Mouse (Mus musculus) heart, postnatal 14 days (tissue): ENCODE measurements around the gene 4930455H04Rik. TPM values are rescaled to one million over a fixed set of nuclear protein-coding genes. Genes with fewer than 3 reads are reported as not detected.
A peak's percentile ranks its signal among the peaks of the same experiment; 100 is the strongest.

ENCODE experiments used
- DNase-seq, 2 experiments: peaks; one replicate each; pipeline ENCODE4 v3.0.0; 2021 to 2022
- intact Hi-C: fragments of 180-260 bp; cut with DNase I; formaldehyde crosslinking; loops from one replicate; pipeline ENCODE4 v1.15.1; 2025
- long read RNA-seq, 2 experiments: library from polyadenylated mRNA; stranded (forward); transcript quantifications; one replicate each; pipeline ENCODE4 v2.0.0; 2021
- total RNA-seq, 2 experiments: library from RNA; stranded (reverse); gene quantifications; 2 replicates each; pipeline ENCODE4 v1.2.3; 2021

Gene 4930455H04Rik
- not detected for total RNA-seq
- long read RNA-seq, experiment 1, result 0 reads
- long read RNA-seq, experiment 2, result 0 reads

DNA sequence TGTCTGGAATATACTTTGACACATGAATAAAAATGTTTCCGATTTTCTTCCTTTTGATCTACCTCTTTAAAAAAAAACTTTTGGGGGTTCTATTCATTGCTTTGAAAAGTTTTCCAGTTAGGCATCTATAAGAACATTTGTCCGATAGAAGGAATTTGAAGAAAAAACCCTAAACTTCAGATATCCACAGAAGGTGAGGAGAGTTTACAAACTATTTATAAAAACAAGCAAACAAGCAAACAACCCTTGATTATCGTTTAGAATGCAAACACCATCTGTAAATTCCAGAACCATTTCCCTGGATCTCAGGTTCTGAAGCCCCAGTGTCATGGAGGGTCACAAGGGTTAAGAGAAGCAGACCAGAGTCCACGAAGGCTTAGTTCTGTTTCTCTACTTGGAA is at the start of gene 4930455H04Rik:
TSS of gene 4930455H04Rik (plus strand) at position 301 of the 400 bp plus-strand sequence.
- no peak for DNase-seq
- intact Hi-C loops, result loop anchor here (5.0 kb wide), 5 partner anchors 46 to 149 kb away; no protein-coding TSS in a partner anchor

DNA sequence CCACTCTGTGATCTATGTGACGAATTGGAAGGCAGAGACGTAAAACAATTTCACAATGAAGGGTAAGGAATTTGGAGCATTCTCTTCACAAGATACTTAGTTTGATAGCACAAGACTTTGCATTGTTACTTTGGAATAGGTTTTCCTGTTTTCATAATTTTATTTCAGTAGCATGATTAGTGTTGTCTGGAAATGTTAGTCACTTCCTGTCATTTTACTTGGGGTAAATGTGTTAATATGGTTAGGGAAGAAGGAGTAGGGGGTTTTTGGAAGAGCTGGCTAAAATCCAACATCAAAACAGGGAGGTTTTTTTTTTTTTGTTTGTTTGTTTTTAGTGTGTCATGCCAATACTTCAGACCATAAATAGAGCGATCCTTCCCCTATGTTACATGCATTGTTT is 46.5 kb upstream of the 4930455H04Rik start:
- DNase-seq, result no peak
- intact Hi-C loops, result loop anchor here (5.0 kb wide), 2 partner anchors 46 to 146 kb away; partner anchors contain the start of genes 4930455H04Rik and Palmd

DNA sequence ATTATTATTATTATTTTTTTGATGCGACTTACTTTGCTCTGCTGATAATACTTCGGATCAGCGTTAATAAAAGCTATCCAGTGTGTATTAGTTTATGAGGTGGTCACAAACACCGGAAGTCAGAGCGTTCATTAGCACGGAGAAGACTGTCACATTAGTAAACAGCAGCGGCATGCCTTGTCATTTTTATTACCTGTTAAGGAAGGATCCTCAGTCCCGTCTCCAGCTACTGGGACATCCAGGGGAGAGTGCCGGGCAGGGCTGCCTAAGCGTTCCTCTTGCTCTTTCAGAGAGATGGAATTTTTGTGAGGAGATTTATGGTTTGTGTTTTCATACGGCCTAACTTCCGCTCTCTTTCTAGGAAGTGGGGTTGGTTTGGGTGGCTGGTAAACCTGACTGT is 45.0 kb upstream of the 4930455H04Rik start:
- intact Hi-C loops, result loop anchor here (2.0 to 5.0 kb wide), 3 partner anchors 30 to 144 kb away; partner anchors contain the start of genes 4930455H04Rik and Palmd
- DNase-seq, result no peak

DNA sequence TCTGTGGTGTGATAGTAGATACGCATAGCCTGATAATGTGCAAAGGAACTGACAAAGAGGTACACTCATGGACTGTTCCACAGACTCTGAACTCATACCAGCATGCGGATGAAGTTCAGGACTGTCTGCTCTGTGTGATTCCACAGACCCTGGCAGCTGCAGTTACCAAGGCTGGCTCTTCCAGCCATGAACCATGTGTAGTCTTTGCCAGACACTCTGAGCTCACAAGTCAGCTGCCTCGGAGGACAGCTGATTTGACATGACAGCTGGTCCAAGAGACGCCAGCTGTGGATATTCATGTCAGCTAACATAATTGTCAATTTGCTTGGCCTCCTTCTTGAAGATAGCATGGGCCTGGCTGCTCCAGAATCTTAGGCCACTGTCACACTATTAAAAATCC is 39.1 kb upstream of the 4930455H04Rik start:
- DNase-seq, result peak; percentile 42 to 52
- intact Hi-C loops, result no loop called here

DNA sequence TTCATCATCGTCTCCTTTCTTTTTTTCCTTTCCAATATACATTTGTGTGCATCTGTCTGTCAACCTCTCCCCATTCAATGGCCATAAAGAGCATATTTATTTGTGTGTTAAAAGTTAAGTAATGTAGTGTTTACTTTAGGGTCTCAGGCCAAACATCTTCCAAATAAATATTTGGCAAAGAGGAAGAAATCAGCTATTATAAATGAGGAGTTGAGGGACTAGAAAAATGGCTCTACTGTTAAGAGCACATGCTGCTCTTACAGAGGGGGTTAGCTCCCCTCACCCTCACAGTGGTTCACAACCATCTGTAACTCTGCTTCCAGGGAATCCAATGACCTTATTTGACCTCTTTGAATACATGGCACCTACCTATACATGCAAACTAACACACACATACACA is 34.9 kb upstream of the 4930455H04Rik start:
- no peak for DNase-seq
- intact Hi-C loops, result no loop called here

DNA sequence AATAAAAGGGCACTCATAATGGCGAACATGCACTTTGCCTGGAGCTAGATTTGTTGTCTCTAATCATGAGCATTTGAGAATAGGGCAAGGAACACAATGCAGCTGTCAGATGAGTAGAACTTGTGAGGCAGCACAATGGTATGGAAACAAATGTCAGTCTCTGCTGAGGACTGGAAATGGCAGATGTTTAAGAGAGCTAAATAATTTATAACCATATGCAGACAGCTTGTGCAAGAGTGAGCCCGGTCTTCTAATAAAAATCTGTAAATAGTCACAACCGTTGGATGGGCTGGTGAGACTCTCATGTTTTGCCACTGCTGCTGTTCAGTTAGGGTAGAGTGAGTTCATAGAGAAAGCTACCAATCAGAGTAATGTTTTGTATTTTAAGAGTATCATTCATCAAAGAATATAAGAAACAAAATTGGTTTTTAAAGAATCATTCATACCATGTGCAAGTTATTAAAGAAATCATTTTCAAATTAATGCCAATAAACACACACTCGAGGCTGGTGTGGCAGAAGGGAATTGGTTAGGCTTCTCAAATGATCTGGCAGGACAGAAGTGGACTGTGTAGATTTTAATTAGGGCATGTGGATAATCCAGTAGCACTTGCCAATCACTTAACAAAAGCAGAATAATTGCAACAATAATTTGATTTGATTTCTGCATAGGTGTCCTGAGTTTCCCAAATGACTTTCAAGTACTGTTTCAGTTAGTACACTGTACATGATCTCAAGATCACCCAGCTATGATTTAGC is 31.0 kb upstream of the 4930455H04Rik start:
- no peak for DNase-seq
- intact Hi-C loops, result no loop called here

DNA sequence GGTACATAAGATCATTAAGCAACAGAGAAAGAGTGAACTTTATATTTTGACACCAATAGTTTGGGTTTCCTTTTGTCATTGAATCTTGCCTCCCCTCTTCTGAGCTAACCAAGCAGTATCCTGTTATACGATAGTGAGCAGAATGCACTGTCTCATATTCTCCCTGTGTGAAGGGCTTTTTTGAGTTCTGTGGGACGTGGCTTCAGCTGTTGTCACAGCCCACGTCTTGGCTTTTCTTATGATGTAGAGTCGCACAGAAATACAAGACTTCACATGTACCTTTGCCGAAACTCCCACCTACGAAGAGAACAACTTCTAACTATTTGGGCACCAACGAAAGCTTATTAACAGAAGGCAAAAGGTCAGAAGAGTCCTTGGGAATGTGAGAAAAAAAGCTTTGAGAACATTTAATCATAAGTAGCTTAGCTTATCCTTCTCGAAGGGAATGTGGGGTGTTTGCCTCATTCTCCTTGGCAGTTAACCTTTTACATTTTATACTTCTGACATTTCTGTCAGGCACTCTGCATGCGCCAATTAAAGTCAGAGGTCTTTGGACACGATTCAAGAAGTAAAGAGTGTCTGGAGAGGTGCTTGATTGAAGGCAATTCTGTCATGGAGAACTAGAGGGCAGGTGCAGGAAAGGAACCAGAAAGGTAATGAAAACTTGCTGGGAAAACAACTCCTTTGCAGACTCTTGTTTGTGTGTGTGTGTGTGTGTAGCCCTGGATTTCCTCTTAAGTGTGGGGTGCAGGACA is 27.1 kb upstream of the 4930455H04Rik start:
- no peak for DNase-seq
- intact Hi-C loops, result no loop called here

DNA sequence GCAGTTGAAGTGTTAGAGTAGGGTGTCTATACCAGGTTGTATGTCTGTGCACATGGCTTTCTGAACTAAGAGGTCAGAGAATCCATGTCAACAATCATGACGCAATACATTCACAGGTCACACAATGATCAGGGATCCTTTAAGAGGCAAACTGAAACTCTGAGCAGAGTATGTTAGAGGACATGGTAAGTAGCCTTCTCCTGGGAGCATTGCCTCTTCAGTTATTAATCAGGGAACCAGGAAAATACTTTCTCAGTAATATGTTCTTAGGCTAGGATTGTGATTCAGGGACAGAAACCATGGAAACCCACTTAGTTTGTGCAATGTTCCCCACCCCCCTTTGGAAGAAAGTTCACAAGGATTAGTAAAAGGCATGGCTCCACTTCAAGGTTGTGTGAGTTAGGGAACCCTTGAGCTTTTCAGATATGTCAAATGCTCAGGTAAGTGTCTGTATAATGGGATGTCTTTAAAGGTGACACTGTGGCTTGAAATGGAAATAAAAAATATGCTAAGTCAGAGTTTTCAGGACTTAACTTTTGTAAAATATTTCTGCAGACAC is 26.4 kb upstream of the 4930455H04Rik start:
- intact Hi-C loops, result no loop called here
- DNase-seq, result no peak

DNA sequence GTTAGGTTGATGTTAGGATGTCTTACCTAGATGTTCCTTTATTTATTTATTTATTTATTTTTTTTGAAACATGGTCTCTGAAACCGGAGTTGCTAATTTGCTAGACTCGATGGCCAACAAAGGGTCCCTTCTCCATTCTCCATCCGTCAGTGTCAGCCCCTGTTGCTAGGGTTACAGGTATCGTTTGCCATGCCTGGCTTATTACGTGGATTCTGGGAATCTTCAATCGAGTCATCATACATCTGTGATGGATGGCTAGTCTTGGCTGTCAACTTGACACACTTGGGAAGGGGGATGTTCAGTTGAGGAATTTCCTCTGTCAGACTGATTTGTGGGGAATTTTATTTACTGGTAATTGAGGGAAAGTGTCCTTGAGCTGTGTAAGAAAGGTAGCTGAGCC is 25.3 kb upstream of the 4930455H04Rik start:
- no peak for DNase-seq
- intact Hi-C loops, result no loop called here

DNA sequence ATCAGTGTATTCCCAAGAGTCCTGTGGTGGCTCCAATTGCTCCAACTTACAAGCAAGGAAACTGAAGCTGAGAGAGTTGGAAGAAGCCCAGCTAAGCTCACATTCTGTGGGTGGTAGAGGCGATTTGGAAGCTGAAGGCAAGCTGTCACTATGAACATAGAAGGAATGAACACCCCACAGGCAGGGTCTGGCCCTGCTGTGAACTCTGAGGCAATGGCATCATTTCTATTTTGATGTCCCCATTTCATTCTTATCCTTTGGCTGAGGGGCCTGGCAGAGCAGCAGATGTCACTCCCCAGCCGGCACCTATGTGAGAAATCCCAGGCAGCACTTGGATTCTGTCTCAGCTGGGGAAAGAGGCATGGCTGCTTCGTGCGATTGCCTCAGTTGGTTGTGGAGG is 24.6 kb upstream of the 4930455H04Rik start:
- intact Hi-C loops, result no loop called here
- DNase-seq, result peak; percentile 31 to 53

DNA sequence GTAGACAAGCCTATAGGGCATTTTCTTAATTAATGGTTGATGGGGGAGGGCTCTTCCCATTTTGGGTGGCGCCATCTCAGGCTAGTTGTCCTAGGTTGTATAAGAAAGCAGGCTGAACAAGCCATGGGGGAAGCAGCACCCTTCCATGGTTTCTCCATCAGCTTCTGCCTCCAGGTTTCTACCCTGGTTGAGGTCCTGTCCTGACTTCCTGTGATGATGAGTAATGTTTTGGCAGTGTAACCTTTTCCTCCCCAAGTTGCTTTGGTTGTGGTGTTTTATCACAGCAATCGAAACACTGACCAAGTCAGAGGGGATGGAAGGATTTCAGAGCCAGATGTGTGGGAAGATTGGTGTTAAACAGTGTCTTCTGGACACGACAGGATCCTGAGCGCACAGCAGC is 21.6 kb upstream of the 4930455H04Rik start:
- DNase-seq, result no peak
- intact Hi-C loops, result no loop called here

DNA sequence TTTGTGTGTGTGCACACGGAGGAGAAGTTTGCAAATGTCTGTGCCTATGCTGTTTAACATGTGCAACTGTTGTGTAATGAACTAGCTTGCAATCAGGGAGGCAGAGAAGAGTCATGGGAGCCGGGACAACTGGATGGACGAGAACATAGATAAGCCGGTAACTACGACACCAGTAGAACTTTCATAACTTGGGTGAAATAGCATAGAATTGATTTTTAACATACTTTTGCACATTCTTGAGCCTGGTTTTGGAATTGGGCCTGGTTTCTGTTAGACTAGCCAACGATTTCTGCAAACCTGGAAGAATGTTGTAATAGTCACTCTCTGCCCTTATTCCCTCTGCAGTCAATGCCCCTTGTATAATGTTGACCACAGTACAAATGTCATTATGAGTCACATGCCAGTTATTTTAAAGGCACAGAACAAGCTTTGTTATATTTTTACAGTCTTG is 17.4 kb upstream of the 4930455H04Rik start:
- DNase-seq, result no peak
- intact Hi-C loops, result loop anchor here (2.0 kb wide), 1 partner anchor 14 kb away; no protein-coding TSS in a partner anchor

DNA sequence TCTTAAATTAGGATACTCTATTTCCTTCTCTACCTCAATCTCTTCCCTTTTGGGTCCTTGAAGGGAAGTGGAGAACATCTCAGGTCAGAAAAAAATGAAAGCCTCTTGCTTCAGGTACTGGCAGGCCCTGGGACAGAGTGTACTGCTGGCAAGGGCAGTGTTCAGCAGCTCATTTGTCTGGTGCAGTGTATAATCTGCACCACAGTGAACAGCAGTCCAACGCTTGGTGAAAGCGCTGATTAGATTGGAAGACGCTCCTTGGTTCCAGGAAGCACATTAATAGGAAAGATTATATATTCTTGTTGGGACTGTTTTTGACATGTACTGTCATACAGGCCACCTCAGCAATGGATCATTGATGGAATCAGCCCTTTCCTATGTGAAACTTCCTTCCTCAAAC is 16.6 kb upstream of the 4930455H04Rik start:
- intact Hi-C loops, result loop anchor here (2.0 kb wide), 1 partner anchor 13 kb away; no protein-coding TSS in a partner anchor
- no peak for DNase-seq

DNA sequence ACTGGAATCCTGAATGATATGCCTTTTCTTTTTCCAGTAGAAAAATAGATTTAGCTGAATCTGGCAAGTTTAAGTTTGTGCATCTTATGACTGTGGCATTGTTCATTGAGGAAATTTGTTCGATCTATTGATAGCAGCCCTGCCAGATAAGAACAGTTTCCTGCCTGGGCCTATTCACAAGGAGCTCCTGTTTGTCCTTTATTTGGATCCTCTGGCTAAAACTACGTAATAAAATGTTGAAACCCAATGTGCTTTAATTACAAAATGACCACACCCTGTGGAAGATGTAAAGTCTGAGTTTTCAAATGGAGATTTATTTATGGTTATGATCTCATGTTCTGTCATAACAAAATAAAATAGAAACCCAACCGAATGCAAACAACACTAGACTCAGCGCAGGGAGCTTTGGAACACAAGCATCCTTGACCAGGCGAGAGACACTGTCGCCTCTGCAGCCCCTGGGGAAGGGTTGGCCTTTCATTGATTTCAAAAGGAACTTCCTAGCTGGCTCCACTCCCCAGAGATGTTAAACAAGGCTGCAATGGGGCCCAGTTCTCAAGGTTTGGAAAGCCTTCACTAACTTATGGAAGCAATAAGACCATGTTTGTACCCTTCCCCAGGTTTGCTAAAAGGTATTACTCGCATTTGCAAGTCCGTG is 15.7 kb upstream of the 4930455H04Rik start:
- intact Hi-C loops, result loop anchor here (2.0 kb wide), 2 partner anchors 30 to 68 kb away; no protein-coding TSS in a partner anchor
- DNase-seq, result no peak

DNA sequence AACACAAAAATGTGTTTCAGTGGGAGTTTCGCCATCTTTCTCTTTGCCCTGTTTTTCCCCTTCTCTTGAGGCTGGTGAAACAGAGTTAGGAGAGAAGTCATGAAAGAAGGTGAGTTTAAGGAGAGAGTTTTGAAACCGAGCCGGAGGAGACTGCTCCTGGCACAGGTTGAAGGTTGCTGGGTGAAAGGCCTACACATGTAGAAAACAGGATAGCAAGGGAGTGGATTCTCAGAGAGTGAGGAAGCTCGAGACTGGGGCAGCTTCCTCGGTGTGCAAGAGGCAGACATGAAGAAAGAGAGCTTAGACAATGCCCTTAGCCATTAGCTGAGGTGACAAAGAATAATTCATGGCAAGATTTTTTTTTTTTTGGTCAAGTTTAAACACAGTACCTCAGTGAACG is 14.7 kb upstream of the 4930455H04Rik start:
- intact Hi-C loops, result loop anchor here (2.0 kb wide), 2 partner anchors 31 to 67 kb away; no protein-coding TSS in a partner anchor

DNA sequence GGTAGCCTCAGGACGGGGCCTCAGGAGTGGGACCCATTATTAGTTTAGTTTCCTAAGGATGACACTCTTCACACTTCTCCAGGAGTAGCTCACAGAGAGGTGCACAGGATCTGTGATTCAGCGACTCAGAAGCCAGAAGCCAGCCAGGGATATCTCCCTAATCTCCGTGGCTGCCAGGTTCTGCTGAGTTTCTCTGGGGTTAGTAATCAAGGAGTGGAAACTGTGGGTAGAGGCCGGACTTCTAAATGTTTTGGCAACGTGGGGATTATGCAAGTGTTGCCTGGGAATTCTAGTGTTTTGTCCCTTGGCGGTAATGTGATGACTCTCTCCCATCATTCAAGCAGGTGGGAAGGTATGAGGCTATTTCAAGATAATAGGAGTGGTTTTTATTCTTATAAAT is 13.0 kb upstream of the 4930455H04Rik start:
- intact Hi-C loops, result no loop called here
- DNase-seq, result no peak

More for the DNA sequence above, 14.7 kb upstream of the 4930455H04Rik start:
- no peak for DNase-seq

DNA sequence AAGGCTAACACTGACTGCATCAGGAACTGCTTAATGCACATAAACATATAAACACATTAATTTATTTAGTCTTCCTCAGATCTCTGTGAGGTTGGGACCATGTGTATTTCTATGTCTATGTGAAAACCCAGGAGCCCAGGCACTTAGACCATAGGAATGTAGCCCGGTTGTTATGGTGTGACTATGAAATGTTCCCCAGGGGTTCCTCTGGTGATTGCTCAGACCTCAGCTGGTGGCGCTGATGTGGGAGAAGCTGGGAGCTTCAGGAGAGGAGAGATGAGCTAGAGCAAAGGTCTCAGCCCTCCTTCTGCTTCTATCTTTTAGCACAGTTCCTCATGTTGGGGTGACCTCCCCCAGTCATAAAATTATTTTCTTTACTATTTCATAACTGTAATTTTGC is 7.7 kb upstream of the 4930455H04Rik start:
- no peak for DNase-seq
- intact Hi-C loops, result no loop called here

DNA sequence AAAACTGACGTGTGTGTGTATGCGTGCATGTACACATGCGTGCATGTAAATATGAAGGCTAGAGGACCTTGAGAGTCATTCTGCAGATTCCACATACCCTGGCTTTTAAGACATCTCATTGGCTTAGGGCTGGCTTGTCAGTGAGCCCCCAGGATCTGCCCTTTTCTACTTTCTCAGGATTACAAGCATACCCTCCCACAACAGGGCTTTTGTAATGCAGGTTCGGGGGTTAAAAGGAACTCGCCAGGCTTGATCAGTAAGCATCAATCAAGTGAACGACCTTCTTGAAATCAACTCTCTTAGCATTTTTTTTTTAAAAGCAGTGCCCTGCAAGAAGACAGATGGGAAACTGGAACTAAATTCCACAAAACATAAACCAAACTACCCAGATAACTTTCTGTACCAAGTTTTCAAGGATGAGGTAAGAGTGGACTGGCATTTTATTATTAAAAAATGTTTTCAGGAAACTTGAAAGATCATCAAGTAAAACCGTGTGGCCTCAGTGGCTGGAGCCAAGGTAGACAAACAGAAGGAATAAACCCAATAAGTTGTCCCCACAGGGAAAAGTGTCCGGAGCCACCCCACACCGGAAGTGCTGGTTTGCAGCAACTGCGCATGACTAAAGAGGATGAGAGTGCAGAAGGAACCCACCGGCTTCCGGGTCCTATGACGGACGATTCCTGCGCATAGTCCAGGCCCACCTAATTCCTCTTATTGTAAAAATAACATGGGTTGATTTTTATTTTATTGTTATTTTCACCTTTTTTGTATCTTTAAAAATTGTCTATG is 6.5 kb upstream of the 4930455H04Rik start:
- intact Hi-C loops, result no loop called here
- DNase-seq, result no peak

DNA sequence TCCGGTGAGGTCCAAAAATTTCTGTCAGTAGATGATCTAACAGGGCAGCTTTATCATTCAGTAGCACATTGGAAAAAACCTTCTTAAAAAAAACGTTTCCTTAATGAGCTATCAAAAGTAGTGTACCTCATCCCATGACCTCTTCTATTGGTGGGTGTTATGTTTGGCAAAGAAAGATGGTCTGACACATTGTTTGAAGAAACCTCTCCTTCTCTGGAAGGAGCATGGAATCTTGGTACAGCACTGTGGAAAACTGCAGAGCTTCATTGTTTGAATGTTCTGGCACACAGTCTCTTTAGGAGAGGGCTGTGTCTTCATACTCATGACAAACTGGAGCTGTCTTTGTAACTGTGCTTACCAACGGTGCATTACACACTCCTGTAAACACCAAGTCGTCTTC is 4.9 kb upstream of the 4930455H04Rik start:
- intact Hi-C loops, result no loop called here
- no peak for DNase-seq
